Mouse (Mus musculus): ENCODE data around the gene Syt13.

GRCm38 (mm10) chr2:92943406-92943805 lies 28.5 kb downstream of the Syt13 start:
- TF ChIP-seq ZNF384 (IDR thresholded peaks at IDR 0.05; ENCODE audit: low read depth, low read length) (no peak), GABPA (IDR thresholded peaks at IDR 0.05; ENCODE audit: low read depth, low read length) (no peak), POLR2A (IDR thresholded peaks at IDR 0.05; ENCODE audit: control insufficient read depth in 1 of 2, insufficient read depth in 1 of 2, low read depth in 1 of 2, low read length in 2 of 2, poor library complexity in 1 of 2) (no peak), CTCF (IDR thresholded peaks at IDR 0.05 in 2 of 3, conservative IDR thresholded peaks at IDR 0.05 in 1 of 3; ENCODE audit: control insufficient read depth in 1 of 3, insufficient read depth in 1 of 3, low read depth in 2 of 3, low read length in 3 of 3, poor library complexity in 1 of 3, severe bottlenecking in 1 of 3) (no peak), MYB (IDR thresholded peaks at IDR 0.05; ENCODE audit: low read depth, low read length) (no peak)
